Mouse (Mus musculus): ENCODE results near the gene Trim21. TPM values are rescaled to one million over a fixed set of nuclear protein-coding genes. Genes with fewer than 3 reads are reported as not detected.

Trim21 gene
- polyA plus RNA-seq (2014; fragmentation: Nextera tagmentation; extraction: Ambion mirVana): 0.36 and 0.62 TPM in 2 replicates

DNA sequence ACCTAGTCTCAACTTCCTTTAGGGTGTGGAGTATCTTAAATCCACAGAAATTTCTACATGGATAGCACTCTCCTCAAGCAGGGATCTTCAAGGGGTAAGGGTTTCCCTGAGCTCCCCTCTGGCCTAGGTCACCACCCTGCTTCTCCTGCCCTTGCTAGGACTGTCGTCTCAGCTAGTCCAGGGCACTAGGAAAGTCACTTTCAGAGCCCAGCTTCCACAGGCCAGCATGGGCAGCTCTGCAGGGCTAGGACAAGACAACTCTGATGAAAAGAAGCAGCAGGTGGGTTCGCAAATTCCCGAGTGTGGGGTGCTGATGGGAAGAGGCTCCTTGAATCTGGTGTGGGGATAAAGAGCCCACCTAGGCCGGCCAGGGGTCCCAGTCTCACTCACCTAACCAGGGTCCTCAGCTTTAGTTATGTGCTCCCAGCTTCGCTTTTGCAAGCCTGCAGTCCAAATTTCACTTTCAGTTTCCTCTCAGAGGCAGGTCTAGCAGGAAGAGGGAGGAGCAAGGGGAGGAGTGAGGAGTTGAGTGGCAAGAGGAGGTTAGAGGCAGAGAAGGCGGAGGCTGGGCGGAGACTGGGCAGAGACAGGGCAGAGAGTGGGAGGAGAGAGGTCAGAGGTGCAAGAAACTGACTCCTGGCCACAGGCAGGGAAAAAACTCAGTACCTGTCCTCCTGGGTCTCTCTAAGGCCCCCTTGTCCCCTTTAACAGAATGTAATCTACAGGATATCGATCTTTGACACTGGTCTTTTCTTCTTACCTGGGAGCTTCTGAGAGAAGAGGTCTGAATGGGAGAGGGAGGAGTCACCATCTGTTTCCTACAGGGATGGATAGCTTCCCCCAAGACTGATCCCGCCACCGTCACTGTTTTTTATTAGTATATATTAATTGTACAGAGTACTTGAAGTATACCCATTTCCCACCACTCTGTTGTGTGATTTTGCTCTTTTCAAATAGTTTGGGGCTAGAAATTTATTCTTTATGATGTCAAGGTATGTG lies at the start of gene Trim21:
TSS of gene Trim21 (minus strand) at position 488 of the 999 bp plus-strand sequence.
- Histone ChIP-seq H3K27ac (ENCODE audit: low read depth) (no peak within 1 kb of the TSS), H3K36me3 (ENCODE audit: insufficient read depth) (no peaks in the 10 kb centered on the region), H3K4me1 (ENCODE audit: insufficient read depth) (no peaks in the 10 kb centered on the region), H3K4me3 (ENCODE audit: low read depth, low read length) (peak within 1 kb of the TSS; percentile 48), H3K4me2 (peak within 1 kb of the TSS; percentile 69), H3K9me3 (ENCODE audit: low read depth, low read length) (no peaks in the 10 kb centered on the region), H3K27me3 (ENCODE audit: insufficient read depth, low read length) (no peaks in the 10 kb centered on the region), H3K9ac (peak within 1 kb of the TSS; percentile 49)
- peak; percentile 99 for ATAC-seq (ENCODE audit: insufficient read depth)
- no peak for TF ChIP-seq CTCF (IDR thresholded peaks at IDR 0.05; ENCODE audit: low read depth)
- 19% methylated on average over 10 of the region's 10 CpGs for WGBS
- peak; percentile 83 for DNase-seq

DNA sequence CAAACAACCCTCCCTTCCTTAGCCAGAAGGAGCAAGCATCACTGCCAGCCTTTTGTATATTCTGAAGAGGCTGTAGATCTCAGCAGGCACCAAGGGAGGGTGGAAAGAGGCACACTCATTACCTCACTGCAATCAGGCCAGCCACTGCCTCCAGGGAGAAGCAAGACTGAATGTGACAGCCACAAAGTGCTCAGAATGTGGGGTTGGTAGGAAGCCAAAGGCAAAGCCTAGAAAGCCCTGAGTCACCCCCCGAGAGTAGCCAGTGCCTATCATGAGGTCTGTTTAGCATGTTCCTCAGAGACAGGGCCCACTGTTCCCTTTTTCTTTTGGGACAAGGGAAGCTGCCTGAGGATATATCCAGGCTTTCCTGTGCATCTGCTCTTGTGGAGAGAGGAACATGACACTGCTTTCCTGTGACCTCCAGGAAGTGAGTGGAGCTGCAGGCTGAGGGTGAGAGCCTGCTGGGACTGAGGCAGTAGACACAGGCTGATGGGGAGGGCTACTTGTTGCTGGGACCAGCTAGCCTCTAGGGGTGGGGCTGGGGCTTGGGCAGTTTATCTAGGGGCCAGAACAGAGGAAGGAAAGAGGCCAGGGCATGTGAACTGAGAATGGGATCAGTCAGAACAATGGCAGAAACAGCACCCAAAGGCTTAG lies 32.2 kb upstream of the Trim21 start, which contains the start of gene Olfr552:
TSS of gene Olfr552 (plus strand) at position 393 of the 654 bp plus-strand sequence.
- ATAC-seq (ENCODE audit: insufficient read depth) (no peak), DNase-seq (no peak)
- Histone ChIP-seq H3K4me2 (no peak within 1 kb of the TSS), H3K27ac (ENCODE audit: low read depth) (no peak within 1 kb of the TSS), H3K36me3 (ENCODE audit: insufficient read depth) (no peaks in the 10 kb centered on the region), H3K9ac (no peak within 1 kb of the TSS), H3K9me3 (ENCODE audit: low read depth, low read length) (no peaks in the 10 kb centered on the region), H3K27me3 (ENCODE audit: insufficient read depth, low read length) (no peaks in the 10 kb centered on the region), H3K4me3 (ENCODE audit: low read depth, low read length) (no peak within 1 kb of the TSS), H3K4me1 (ENCODE audit: insufficient read depth) (no peaks in the 10 kb centered on the region)
- no peak for TF ChIP-seq CTCF (IDR thresholded peaks at IDR 0.05; ENCODE audit: low read depth)
- WGBS: 50% methylated on average over 1 of the region's 1 CpGs

GRCm38 (mm10) chr7:102591786-102592185 lies 26.5 kb upstream of the Trim21 start, which contains the start of gene Olfr551:
Gene Olfr551, minus strand, starts transcription at chr7:102591886.
- Histone ChIP-seq H3K9me3 (ENCODE audit: low read depth, low read length) (no peaks in the 10 kb centered on the region), H3K4me3 (ENCODE audit: low read depth, low read length) (no peak within 1 kb of the TSS), H3K9ac (no peak within 1 kb of the TSS), H3K4me1 (ENCODE audit: insufficient read depth) (no peaks in the 10 kb centered on the region), H3K4me2 (no peak within 1 kb of the TSS), H3K27ac (ENCODE audit: low read depth) (no peak within 1 kb of the TSS), H3K36me3 (ENCODE audit: insufficient read depth) (no peaks in the 10 kb centered on the region), H3K27me3 (ENCODE audit: insufficient read depth, low read length) (no peaks in the 10 kb centered on the region)
- TF ChIP-seq CTCF (IDR thresholded peaks at IDR 0.05; ENCODE audit: low read depth): no peak
- ATAC-seq (ENCODE audit: insufficient read depth) (no peak), DNase-seq (no peak)
- 85% methylated on average over 3 of the region's 3 CpGs for WGBS

DNA sequence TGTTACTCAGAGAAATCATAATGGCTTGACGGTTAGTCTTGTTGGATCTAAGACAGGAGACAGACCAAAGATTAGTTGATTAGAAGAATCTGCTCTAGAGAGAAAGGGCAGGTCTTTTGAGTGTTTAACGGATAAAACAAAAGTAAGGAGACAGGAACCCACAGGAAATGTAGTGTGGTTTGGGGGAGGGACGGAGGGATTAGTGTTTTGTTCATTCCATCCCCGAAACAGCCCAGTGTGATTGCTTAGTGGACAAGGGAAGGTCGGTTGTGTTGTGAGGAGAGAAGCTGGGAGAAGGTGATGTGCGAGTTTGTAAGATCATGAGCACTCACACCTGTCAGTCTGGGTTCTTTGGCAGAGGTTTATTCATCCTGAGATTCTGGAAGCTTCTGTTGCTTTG lies 10.7 kb upstream of the Trim21 start:
- TF ChIP-seq CTCF (IDR thresholded peaks at IDR 0.05; ENCODE audit: low read depth): no peak
- no peak for DNase-seq

DNA sequence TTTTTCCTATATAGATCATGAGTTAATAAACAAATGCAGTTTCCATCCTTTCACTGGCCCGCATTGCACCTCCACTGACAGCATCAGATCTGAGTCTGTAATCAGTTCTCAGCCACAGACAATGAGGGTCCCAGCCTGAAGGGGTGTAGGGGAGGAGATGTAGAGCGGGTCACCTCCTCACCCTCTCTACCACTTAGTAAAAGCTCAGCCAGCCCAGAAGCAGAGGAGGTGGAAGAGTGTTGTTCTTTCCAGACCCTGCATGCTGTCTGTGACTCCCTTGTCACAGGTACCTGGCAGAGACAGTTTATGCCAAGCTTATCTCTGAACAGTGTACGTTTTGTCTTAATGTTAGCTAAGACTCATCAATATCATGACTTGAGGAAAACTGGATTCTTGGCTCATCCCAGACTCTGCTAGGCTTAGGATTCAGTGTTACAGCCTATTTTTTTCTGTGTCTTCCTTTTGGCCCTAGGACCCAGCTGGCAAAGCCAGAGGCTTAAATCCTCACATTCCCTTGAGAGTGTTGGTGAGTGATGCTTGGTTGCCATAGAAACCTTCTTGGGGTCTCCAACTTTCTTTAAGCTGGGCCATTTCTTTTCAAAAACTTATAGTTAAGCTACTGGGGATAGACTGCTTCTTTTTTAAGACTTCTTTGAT lies 8.0 kb upstream of the Trim21 start:
- no peaks in the 10 kb centered on the region for H3K9me3 ChIP-seq (ENCODE audit: low read depth, low read length)
- peak; percentile 7 for DNase-seq
- ATAC-seq (ENCODE audit: insufficient read depth): no peak
- H3K9ac ChIP-seq: no peak overlapping the region
- no peaks in the 10 kb centered on the region for H3K4me1 ChIP-seq (ENCODE audit: insufficient read depth)
- no peak overlapping the region for H3K27ac ChIP-seq (ENCODE audit: low read depth)
- no peaks in the 10 kb centered on the region for H3K27me3 ChIP-seq (ENCODE audit: insufficient read depth, low read length)
- 45% methylated on average over 3 of the region's 3 CpGs for whole genome bisulfite sequencing
- no peak overlapping the region for H3K4me2 ChIP-seq
- H3K36me3 ChIP-seq (ENCODE audit: insufficient read depth): no peaks in the 10 kb centered on the region
- TF ChIP-seq CTCF (IDR thresholded peaks at IDR 0.05; ENCODE audit: low read depth): no peak
- H3K4me3 ChIP-seq (ENCODE audit: low read depth, low read length): no peak overlapping the region

More for the DNA sequence above, 10.7 kb upstream of the Trim21 start:
- Histone ChIP-seq H3K9me3 (ENCODE audit: low read depth, low read length) (no peaks in the 10 kb centered on the region), H3K27ac (ENCODE audit: low read depth) (no peak overlapping the region), H3K27me3 (ENCODE audit: insufficient read depth, low read length) (no peaks in the 10 kb centered on the region), H3K4me1 (ENCODE audit: insufficient read depth) (no peaks in the 10 kb centered on the region), H3K4me2 (no peak overlapping the region), H3K36me3 (ENCODE audit: insufficient read depth) (no peaks in the 10 kb centered on the region), H3K4me3 (ENCODE audit: low read depth, low read length) (no peak overlapping the region), H3K9ac (no peak overlapping the region)
- no peak for ATAC-seq (ENCODE audit: insufficient read depth)
- 58% methylated on average over 6 of the region's 6 CpGs for WGBS

DNA sequence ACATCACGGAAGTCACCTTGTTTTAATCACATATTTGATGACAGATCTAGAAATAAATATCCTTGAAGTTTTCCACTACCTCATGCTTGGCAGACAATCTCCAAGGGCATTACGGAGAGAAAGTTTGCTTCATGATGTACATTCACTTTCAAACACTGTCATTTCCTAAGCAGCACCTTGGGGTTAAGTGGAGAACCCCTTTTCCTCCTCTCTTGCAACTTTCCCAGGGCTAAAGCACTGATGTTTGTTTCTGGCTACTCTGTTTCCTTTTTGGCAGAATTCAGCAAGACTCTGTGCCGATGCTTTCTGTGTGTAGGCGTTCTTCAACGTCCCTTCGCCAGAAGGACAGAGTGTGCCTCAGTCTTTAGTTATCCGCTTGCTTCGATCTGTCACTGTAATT lies 5.9 kb upstream of the Trim21 start, which contains the start of gene Olfr550:
TSS of gene Olfr550 (plus strand) at position 301 of the 400 bp plus-strand sequence.
- ATAC-seq (ENCODE audit: insufficient read depth) (no peak), DNase-seq (no peak)
- TF ChIP-seq CTCF (IDR thresholded peaks at IDR 0.05; ENCODE audit: low read depth): no peak
- Histone ChIP-seq H3K36me3 (ENCODE audit: insufficient read depth) (no peaks in the 10 kb centered on the region), H3K4me2 (no peak within 1 kb of the TSS), H3K9me3 (ENCODE audit: low read depth, low read length) (no peaks in the 10 kb centered on the region), H3K27ac (ENCODE audit: low read depth) (no peak within 1 kb of the TSS), H3K4me1 (ENCODE audit: insufficient read depth) (no peaks in the 10 kb centered on the region), H3K27me3 (ENCODE audit: insufficient read depth, low read length) (no peaks in the 10 kb centered on the region), H3K9ac (no peak within 1 kb of the TSS), H3K4me3 (ENCODE audit: low read depth, low read length) (no peak within 1 kb of the TSS)
- WGBS: 78% methylated on average over 8 of the region's 8 CpGs
